In the genomic region with DNA sequence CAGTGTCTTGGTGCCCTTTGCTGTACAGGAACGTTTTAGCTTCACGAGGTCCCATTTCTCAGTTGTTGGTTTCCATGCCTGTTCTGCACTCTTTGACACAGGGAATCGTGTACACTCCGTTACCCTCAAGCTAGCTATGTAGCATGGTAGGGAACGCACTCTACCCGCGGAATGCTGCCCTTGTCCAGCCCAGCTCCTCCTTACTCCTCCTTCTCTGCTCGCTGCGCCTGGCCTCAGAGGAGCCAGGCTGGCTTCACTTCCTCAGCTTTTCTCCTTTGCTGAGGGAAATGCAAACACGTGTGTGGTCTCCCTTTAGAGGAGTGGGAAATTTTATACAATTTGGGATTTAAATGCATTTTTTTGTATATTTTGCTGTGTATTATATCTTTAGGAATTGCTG, we compare ENCODE assay signal across 22 mouse cellular contexts.
DNase-seq lines count a peak whose midpoint lies in the region; ATAC-seq and TF ChIP-seq lines count a peak whose summit lies in the region.
"Had no signal": no experiment of that assay in that cellular context is flagged by ENCODE, and none has a peak within 500 bp of the region (broad histone marks: within the 10 kb centered on the region; RNA-seq: fewer than 3 reads in every experiment).

No protein-coding gene starts in this region.

- peak; percentile 23 for DNase-seq in kidney, adult 2 months
- no peak for DNase-seq in kidney, adult 8-10 months
- no peak for DNase-seq in limb, embryonic 10.5 days (ENCODE audit: low spot score)
- peak; percentile 9 for DNase-seq in retina, postnatal 1 day
- DNase-seq in retina, embryonic 14.5 days (ENCODE audit: low spot score): no peak
- DNase-seq in limb, embryonic 14.5 days (ENCODE audit: low spot score): no peak
- DNase-seq in hindbrain, embryonic 14.5 days (ENCODE audit: low spot score): no peak
- DNase-seq: adrenal gland, adult 8-10 months; B cell, adult 2 months; cerebellum, adult 11-12 months; cerebellum, postnatal 10 days; gastrocnemius, postnatal 14 days; heart, adult 2 months; kidney, adult 9 months; right cerebral cortex, postnatal 25 days; spleen, adult 18-20 months; thymus, postnatal 14 days had no signal

- no peak for ATAC-seq in limb, embryonic 13.5 days (ENCODE audit: low FRiP score, low read depth)
- no peak for ATAC-seq in limb, embryonic 14.5 days (ENCODE audit: low FRiP score, low read depth)
- no peak for ATAC-seq in hindbrain, embryonic 14.5 days (ENCODE audit: low FRiP score)
- ATAC-seq: activated CD4-positive, CD25-positive, alpha-beta regulatory T cell, adult 4 months; forebrain, embryonic 15.5 days had no signal

- WGBS in kidney, adult 2 months: 74% methylated on average over 10 of the region's 10 CpGs
- WGBS in limb, embryonic 13.5 days: 47% methylated on average over 10 of the region's 10 CpGs
- 61% methylated on average over 10 of the region's 10 CpGs for WGBS in limb, embryonic 10.5 days
- 51% methylated on average over 10 of the region's 10 CpGs for WGBS in limb, embryonic 14.5 days
- 52% methylated on average over 10 of the region's 10 CpGs for WGBS in hindbrain, embryonic 14.5 days

- H3K27me3 ChIP-seq in kidney, adult 2 months (replicated peaks; ENCODE audit: control insufficient read depth, insufficient read depth, low read length): no peaks in the 10 kb centered on the region
- H3K27me3 ChIP-seq in limb, embryonic 13.5 days: no peaks in the 10 kb centered on the region
- H3K27me3 ChIP-seq in limb, embryonic 10.5 days (ENCODE audit: low read depth, poor library complexity, severe bottlenecking): no peaks in the 10 kb centered on the region
- no peaks in the 10 kb centered on the region for H3K27me3 ChIP-seq in limb, embryonic 14.5 days (ENCODE audit: control insufficient read depth, insufficient read depth, low read length)
- no peaks in the 10 kb centered on the region for H3K27me3 ChIP-seq in hindbrain, embryonic 14.5 days (ENCODE audit: control insufficient read depth, insufficient read depth, low read length)
- H3K27me3 ChIP-seq: forebrain, embryonic 15.5 days; hindbrain, embryonic 12.5 days; midbrain, embryonic 12.5 days had no signal

- no peak overlapping the region for H3K4me2 ChIP-seq in limb, embryonic 13.5 days (replicated peaks)
- no peak overlapping the region for H3K4me2 ChIP-seq in limb, embryonic 14.5 days (replicated peaks; ENCODE audit: low read depth, low read length, severe bottlenecking)
- H3K4me2 ChIP-seq in hindbrain, embryonic 14.5 days (replicated peaks): no peak overlapping the region
- H3K4me2 ChIP-seq: forebrain, embryonic 15.5 days; hindbrain, embryonic 12.5 days; midbrain, embryonic 12.5 days had no signal

- H3K36me3 ChIP-seq in kidney, adult 2 months (ENCODE audit: control insufficient read depth, insufficient read depth, low read length): no peaks in the 10 kb centered on the region
- no peaks in the 10 kb centered on the region for H3K36me3 ChIP-seq in limb, embryonic 13.5 days
- no peaks in the 10 kb centered on the region for H3K36me3 ChIP-seq in limb, embryonic 10.5 days
- no peaks in the 10 kb centered on the region for H3K36me3 ChIP-seq in limb, embryonic 14.5 days (ENCODE audit: control insufficient read depth, insufficient read depth, low read length)
- H3K36me3 ChIP-seq in hindbrain, embryonic 14.5 days (replicated peaks; ENCODE audit: control insufficient read depth, insufficient read depth): no peaks in the 10 kb centered on the region
- H3K36me3 ChIP-seq: forebrain, embryonic 15.5 days; hindbrain, embryonic 12.5 days; midbrain, embryonic 12.5 days had no signal

- no peaks in the 10 kb centered on the region for H3K4me1 ChIP-seq in kidney, adult 2 months (ENCODE audit: control insufficient read depth, insufficient read depth, low read length)
- H3K4me1 ChIP-seq in limb, embryonic 13.5 days: peaks cover 27% of the 10 kb centered on the region
- H3K4me1 ChIP-seq in limb, embryonic 10.5 days: no peaks in the 10 kb centered on the region
- peaks cover 8% of the 10 kb centered on the region; the same call in 1 of the 2 replicates for H3K4me1 ChIP-seq in limb, embryonic 14.5 days (ENCODE audit: control insufficient read depth, insufficient read depth, low read length)
- H3K4me1 ChIP-seq in hindbrain, embryonic 14.5 days (replicated peaks; ENCODE audit: control insufficient read depth, insufficient read depth, low read length): no peaks in the 10 kb centered on the region; the same call in 1 of the 2 replicates

- H3K4me3 ChIP-seq in kidney, adult 2 months (ENCODE audit: insufficient read depth, low read depth, low read length): no peak overlapping the region
- H3K4me3 ChIP-seq in limb, embryonic 13.5 days: no peak overlapping the region
- no peak overlapping the region for H3K4me3 ChIP-seq in limb, embryonic 10.5 days
- H3K4me3 ChIP-seq in limb, embryonic 14.5 days (replicated peaks; ENCODE audit: low read length): no peak overlapping the region
- H3K4me3 ChIP-seq in hindbrain, embryonic 14.5 days (replicated peaks; ENCODE audit: low read length): no peak overlapping the region
- H3K4me3 ChIP-seq: forebrain, embryonic 15.5 days; heart, adult 2 months; hindbrain, embryonic 12.5 days; midbrain, embryonic 12.5 days had no signal

- no peak for TF ChIP-seq CTCF in kidney, adult 2 months (conservative IDR thresholded peaks at IDR 0.05; ENCODE audit: insufficient read depth, insufficient read length, low read depth, low read length)

- no peak for TF ChIP-seq POLR2A in kidney, adult 2 months (IDR thresholded peaks at IDR 0.05; ENCODE audit: low read depth, low read length)
- no peak for TF ChIP-seq POLR2A in limb, embryonic 14.5 days (IDR thresholded peaks at IDR 0.05; ENCODE audit: borderline replicate concordance, extremely low read depth, insufficient read depth, insufficient read length)

- no peak overlapping the region for H3K27ac ChIP-seq in kidney, adult 2 months (ENCODE audit: insufficient read depth, low read depth, low read length)
- H3K27ac ChIP-seq in limb, embryonic 13.5 days: peak overlapping the region; percentile 22; the same call in 1 of the 2 replicates
- H3K27ac ChIP-seq in limb, embryonic 10.5 days: no peak overlapping the region
- peak overlapping the region; percentile 70 for H3K27ac ChIP-seq in limb, embryonic 14.5 days (replicated peaks; ENCODE audit: low read depth, low read length)
- no peak overlapping the region for H3K27ac ChIP-seq in hindbrain, embryonic 14.5 days
- H3K27ac ChIP-seq: forebrain, embryonic 15.5 days; heart, adult 2 months; hindbrain, embryonic 12.5 days; midbrain, embryonic 12.5 days had no signal

- no peak overlapping the region for H3K9ac ChIP-seq in limb, embryonic 13.5 days
- no peak overlapping the region for H3K9ac ChIP-seq in limb, embryonic 14.5 days (ENCODE audit: low read depth, low read length, severe bottlenecking)
- H3K9ac ChIP-seq in hindbrain, embryonic 14.5 days: no peak overlapping the region
- H3K9ac ChIP-seq: forebrain, embryonic 15.5 days; hindbrain, embryonic 12.5 days; midbrain, embryonic 12.5 days had no signal

- no peaks in the 10 kb centered on the region for H3K9me3 ChIP-seq in limb, embryonic 13.5 days
- no peaks in the 10 kb centered on the region for H3K9me3 ChIP-seq in limb, embryonic 10.5 days (replicated peaks)
- no peaks in the 10 kb centered on the region for H3K9me3 ChIP-seq in limb, embryonic 14.5 days (ENCODE audit: control insufficient read depth, low read length)
- H3K9me3 ChIP-seq in hindbrain, embryonic 14.5 days (ENCODE audit: control insufficient read depth, low read length): no peaks in the 10 kb centered on the region
- H3K9me3 ChIP-seq: forebrain, embryonic 15.5 days; hindbrain, embryonic 12.5 days; midbrain, embryonic 12.5 days had no signal

Comparison
In these comparisons a context has a peak if more than half of its experiments do, and no peak if none do; other contexts are left out.
1. DNase-seq: peak in kidney, adult 2 months (single experiment) and retina, postnatal 1 day (single experiment); none in kidney, adult 8-10 months (0 of 2), limb, embryonic 10.5 days (single experiment), retina, embryonic 14.5 days (single experiment), limb, embryonic 14.5 days (single experiment) and hindbrain, embryonic 14.5 days (single experiment).
2. H3K27ac ChIP-seq: peak in limb, embryonic 13.5 days (single experiment) and limb, embryonic 14.5 days (single experiment); none in kidney, adult 2 months (single experiment), limb, embryonic 10.5 days (single experiment) and hindbrain, embryonic 14.5 days (single experiment).